Mouse (Mus musculus) liver, adult 2 months (tissue): ENCODE results near the gene Cgref1. TPM values are rescaled to one million over a fixed set of nuclear protein-coding genes. Genes with fewer than 3 reads are reported as not detected.

Experiments
- DNase-seq: peaks from one replicate; pipeline ENCODE4 v3.0.0-alpha.2; 2011; ENCODE audit warnings: low read depth, low spot score; ENCODE audit errors: extremely low read depth
- H3K27ac ChIP-seq: fragments of 200-500 bp; replicated peaks from 2 replicates; pipeline ENCODE4 v1.5.1; 2012; ENCODE audit warnings: low read depth, mild to moderate bottlenecking, control low read depth, inconsistent platforms, low read length; ENCODE audit not compliant: insufficient read depth
- H3K27me3 ChIP-seq: fragments of 200-500 bp; 2 replicates; pipeline ENCODE4 v1.6.1; 2012; ENCODE audit warnings: mild to moderate bottlenecking, moderate library complexity, low read length, inconsistent platforms; ENCODE audit not compliant: control insufficient read depth, insufficient read depth
- H3K36me3 ChIP-seq: fragments of 200-500 bp; 2 replicates; pipeline ENCODE4 v1.6.1; 2012; ENCODE audit warnings: low read length, inconsistent platforms; ENCODE audit not compliant: control insufficient read depth, insufficient read depth
- H3K4me1 ChIP-seq: fragments of 200-500 bp; 2 replicates; pipeline ENCODE4 v1.6.1; 2011; ENCODE audit warnings: low read length; ENCODE audit not compliant: control insufficient read depth, insufficient read depth
- H3K4me3 ChIP-seq: fragments of 200-500 bp; 2 replicates; pipeline ENCODE4 v1.5.1; 2011; ENCODE audit warnings: low read depth, mild to moderate bottlenecking, control low read depth, low read length, moderate library complexity; ENCODE audit not compliant: insufficient read depth
- H3K79me2 ChIP-seq: fragments of 200-500 bp; 2 replicates; pipeline ENCODE4 v1.6.1; 2012; ENCODE audit warnings: inconsistent platforms, mild to moderate bottlenecking, low read length, moderate library complexity; ENCODE audit not compliant: control insufficient read depth, insufficient read depth
- H3K9ac ChIP-seq: fragments of 200-500 bp; 2 replicates; pipeline ENCODE4 v1.6.1; 2012; ENCODE audit warnings: low read depth, mild to moderate bottlenecking, control low read depth, inconsistent platforms, low read length
- CTCF ChIP-seq: fragments of 200-500 bp; IDR thresholded peaks from 2 replicates; pipeline ENCODE4 v1.5.1; 2011; ENCODE audit warnings: low read depth, low read length, control low read depth
- POLR2A ChIP-seq: fragments of 200-500 bp; IDR thresholded peaks from 2 replicates; pipeline ENCODE4 v1.6.1; 2011; ENCODE audit warnings: low read length, control low read depth; ENCODE audit not compliant: insufficient read depth; ENCODE audit errors: extremely low read depth
- WGBS: fragments of 180-500 bp; shearing (Covaris S2); methylation state at CpG from one replicate; pipeline ENCODE4 v1.1.7; 2018; 5-methylcytosine and 5-hydroxymethylcytosine counted together
- polyA plus RNA-seq: library from polyadenylated mRNA; depleted of rRNA; stranded (reverse); fragments of >200 nt; gene quantifications from 2 replicates; pipeline ENCODE4 v1.2.3, GENCODE M21; 2012
- total RNA-seq: library from RNA; depleted of rRNA; stranded (reverse); fragments of >200 nt; gene quantifications from 2 replicates; pipeline ENCODE4 v1.2.3, GENCODE M21; 2014

Cgref1 gene
- total and polyA plus RNA-seq, 2 experiments, result 0.28 to 0.74 TPM

- no peak for TF ChIP-seq CTCF
- TF ChIP-seq POLR2A, result no peak
- Histone ChIP-seq H3K9ac (peak overlapping the region; percentile 8), H3K27me3 (no peaks in the 10 kb centered on the region), H3K4me3 (peak overlapping the region; percentile 49), H3K79me2 (no peaks in the 10 kb centered on the region), H3K36me3 (no peaks in the 10 kb centered on the region), H3K4me1 (peaks cover 21% of the 10 kb centered on the region), H3K27ac (peak overlapping the region; percentile 71)
- WGBS, result 71% methylated on average over 6 of the region's 6 CpGs
- no peak for DNase-seq
These were observed 30.5 kb downstream of the Cgref1 start for GRCm38 (mm10) chr5:30914849-30915248.

- Histone ChIP-seq H3K27ac (peak overlapping the region; percentile 71), H3K36me3 (no peaks in the 10 kb centered on the region), H3K9ac (peak overlapping the region; percentile 64), H3K4me1 (peaks cover 23% of the 10 kb centered on the region), H3K79me2 (no peaks in the 10 kb centered on the region), H3K4me3 (peak overlapping the region; percentile 65), H3K27me3 (no peaks in the 10 kb centered on the region)
- 74% methylated on average over 7 of the region's 7 CpGs for WGBS
- no peak for TF ChIP-seq CTCF
- no peak for TF ChIP-seq POLR2A
- no peak for DNase-seq
These were observed 31.2 kb downstream of the Cgref1 start for GRCm38 (mm10) chr5:30914101-30914635.

GRCm38 (mm10) chr5:30913060-30913841 lies 32.1 kb downstream of the Cgref1 start, which contains the start of gene Emilin1:
Gene Emilin1, plus strand, starts transcription at chr5:30913402.
- H3K27me3 ChIP-seq, result no peaks in the 10 kb centered on the region
- H3K4me3 ChIP-seq, result peak within 1 kb of the TSS; percentile 65
- 70% methylated on average over 13 of the region's 13 CpGs for WGBS
- peaks cover 31% of the 10 kb centered on the region for H3K4me1 ChIP-seq
- peak; percentile 42 for DNase-seq
- peak within 1 kb of the TSS; percentile 64 for H3K9ac ChIP-seq
- H3K27ac ChIP-seq, result peak within 1 kb of the TSS; percentile 71
- H3K36me3 ChIP-seq, result no peaks in the 10 kb centered on the region
- no peak for TF ChIP-seq CTCF
- 0 out of 2 replicates have a peak, but pooled peaks have one; percentile 31 for TF ChIP-seq POLR2A
- H3K79me2 ChIP-seq, result no peaks in the 10 kb centered on the region

- peak overlapping the region; percentile 42 for H3K27ac ChIP-seq
- TF ChIP-seq POLR2A (no peak), CTCF (no peak)
- peaks cover 3% of the 10 kb centered on the region; the same call in 1 of the 2 replicates for H3K79me2 ChIP-seq
- 76% methylated on average over 5 of the region's 5 CpGs for WGBS
- no peak overlapping the region for H3K4me3 ChIP-seq
- peaks cover 31% of the 10 kb centered on the region for H3K4me1 ChIP-seq
- H3K9ac ChIP-seq, result no peak overlapping the region
- DNase-seq, result no peak
- H3K36me3 ChIP-seq, result no peaks in the 10 kb centered on the region
- no peaks in the 10 kb centered on the region for H3K27me3 ChIP-seq
These were observed 33.2 kb downstream of the Cgref1 start for GRCm38 (mm10) chr5:30912156-30912555.

GRCm38 (mm10) chr5:30910481-30910880 lies 34.9 kb downstream of the Cgref1 start:
- H3K36me3 ChIP-seq, result no peaks in the 10 kb centered on the region; the same call in 1 of the 2 replicates
- TF ChIP-seq CTCF (no peak), POLR2A (no peak)
- peaks cover 14% of the 10 kb centered on the region; the same call in 1 of the 2 replicates for H3K79me2 ChIP-seq
- DNase-seq, result peak; percentile 86
- H3K4me3 ChIP-seq, result no peak overlapping the region
- H3K27ac ChIP-seq, result peak overlapping the region; percentile 86
- peaks cover 37% of the 10 kb centered on the region for H3K4me1 ChIP-seq
- H3K9ac ChIP-seq, result no peak overlapping the region
- no peaks in the 10 kb centered on the region for H3K27me3 ChIP-seq
